Mouse (Mus musculus) embryonic facial prominence, embryonic 15.5 days (tissue): ENCODE measurements at regions not wholly inside any gene's neighbourhood (a gene's known extent, or its start where the extent isn't known, plus 50 kb on each side); places are given as distances from the start of the nearest gene placed in this dataset.
"Not testable (repeated sequence)": the region's sequence is repeated elsewhere in the genome, so short reads cannot be mapped to it uniquely, and the experiment has no call there.

Experiments used
- ATAC-seq: fragments of 200-750 bp; cut with Nextera tagmentation; 2 replicates; pipeline ENCODE4 v1.8.0; 2017; ENCODE audit warnings: low read depth, moderate TSS enrichment; ENCODE audit not compliant: insufficient number of reproducible peaks, low FRiP score, low TSS enrichment
- H3K27ac ChIP-seq: fragments of 300-500 bp; sonication (generic); replicated peaks from 2 replicates; pipeline ENCODE4 v1.5.1; 2015; ENCODE audit warnings: mild to moderate bottlenecking, inconsistent platforms
- H3K27me3 ChIP-seq: fragments of 300-500 bp; sonication (generic); 2 replicates; pipeline ENCODE4 v1.6.1; 2015; ENCODE audit warnings: inconsistent platforms
- H3K36me3 ChIP-seq: fragments of 300-500 bp; sonication (generic); 2 replicates; pipeline ENCODE4 v1.6.1; 2015; ENCODE audit warnings: mild to moderate bottlenecking, inconsistent platforms
- H3K4me1 ChIP-seq: fragments of 300-500 bp; sonication (generic); 2 replicates; pipeline ENCODE4 v1.6.1; 2015; ENCODE audit warnings: inconsistent platforms
- H3K4me2 ChIP-seq: fragments of 300-500 bp; sonication (generic); replicated peaks from 2 replicates; pipeline ENCODE4 v1.6.1; 2015; ENCODE audit warnings: mild to moderate bottlenecking, inconsistent platforms
- H3K4me3 ChIP-seq: fragments of 300-500 bp; sonication (generic); replicated peaks from 2 replicates; pipeline ENCODE4 v1.5.1; 2015; ENCODE audit warnings: mild to moderate bottlenecking, inconsistent platforms
- H3K9ac ChIP-seq: fragments of 300-500 bp; sonication (generic); 2 replicates; pipeline ENCODE4 v1.6.1; 2015; ENCODE audit warnings: inconsistent platforms
- H3K9me3 ChIP-seq: fragments of 300-500 bp; sonication (generic); replicated peaks from 2 replicates; pipeline ENCODE4 v1.6.1; 2016; ENCODE audit warnings: inconsistent platforms
- WGBS: fragments of 180-500 bp; shearing (Covaris S2); methylation state at CpG from one replicate; pipeline ENCODE4 v1.1.7; 2015; 5-methylcytosine and 5-hydroxymethylcytosine counted together

GRCm38 (mm10) chr17:83972470-83972869 lies 124.7 kb upstream of the Haao start:
- Histone ChIP-seq H3K27me3 (no peaks in the 10 kb centered on the region), H3K27ac (no peak overlapping the region; the same call in 1 of the 2 replicates), H3K4me2 (no peak overlapping the region), H3K36me3 (no peaks in the 10 kb centered on the region), H3K9ac (no peak overlapping the region), H3K9me3 (no peaks in the 10 kb centered on the region), H3K4me3 (no peak overlapping the region), H3K4me1 (peaks cover 16% of the 10 kb centered on the region)
- ATAC-seq = no peak
- WGBS = 83% methylated on average over 4 of the region's 4 CpGs

DNA sequence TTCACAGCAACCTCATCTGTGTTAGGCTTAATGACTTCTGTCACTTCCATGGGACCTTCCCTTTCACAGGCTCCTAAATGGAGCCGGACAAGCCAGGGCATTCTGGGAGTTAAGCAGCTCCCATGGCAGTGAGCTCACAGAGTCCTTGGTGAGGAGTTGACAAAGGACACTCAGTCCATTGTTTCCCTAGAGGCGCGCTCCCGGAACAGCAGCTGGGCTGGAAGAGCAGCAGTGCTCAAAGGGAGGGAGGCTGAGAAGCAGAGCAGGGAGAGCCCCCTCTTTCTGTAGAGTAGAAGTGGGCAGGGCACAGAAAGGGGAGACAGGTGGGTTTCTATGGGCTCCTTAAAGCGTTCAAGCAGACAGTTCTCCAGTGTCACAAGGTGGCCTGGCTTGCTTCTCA lies 124.3 kb upstream of the Haao start:
- WGBS = 42% methylated on average over 5 of the region's 5 CpGs
- Histone ChIP-seq H3K36me3 (no peaks in the 10 kb centered on the region), H3K4me3 (no peak overlapping the region), H3K4me2 (no peak overlapping the region), H3K27me3 (no peaks in the 10 kb centered on the region), H3K9me3 (no peaks in the 10 kb centered on the region), H3K27ac (no peak overlapping the region; the same call in 1 of the 2 replicates), H3K4me1 (peaks cover 16% of the 10 kb centered on the region), H3K9ac (no peak overlapping the region)
- no peak for ATAC-seq

DNA sequence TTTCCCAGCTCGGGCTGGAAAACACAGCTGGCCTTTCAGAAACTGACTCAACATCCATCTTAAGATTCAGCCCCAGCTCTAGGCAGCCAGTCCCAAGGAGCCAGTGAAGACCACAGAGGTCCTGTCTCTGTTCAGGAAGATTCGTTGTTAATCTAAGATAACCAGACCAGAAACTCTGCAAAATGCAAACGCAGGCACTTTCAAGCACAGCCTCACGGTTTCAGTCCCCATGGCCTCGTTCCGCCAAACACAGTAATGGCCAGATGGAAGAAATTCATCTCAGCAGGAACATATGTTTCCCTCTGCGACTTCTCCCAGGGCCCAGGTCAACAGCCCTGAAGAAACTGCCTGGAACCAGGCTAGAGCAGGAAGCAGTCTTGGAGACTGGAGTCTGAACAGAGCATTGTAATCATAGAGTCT lies 121.7 kb upstream of the Haao start:
- Histone ChIP-seq H3K36me3 (no peaks in the 10 kb centered on the region), H3K9me3 (no peaks in the 10 kb centered on the region), H3K27me3 (no peaks in the 10 kb centered on the region), H3K4me2 (no peak overlapping the region), H3K9ac (no peak overlapping the region), H3K4me1 (peaks cover 26% of the 10 kb centered on the region), H3K4me3 (no peak overlapping the region), H3K27ac (peak overlapping the region; percentile 69; the same call in 1 of the 2 replicates)
- no peak for ATAC-seq
- WGBS = 38% methylated on average over 7 of the region's 7 CpGs

DNA sequence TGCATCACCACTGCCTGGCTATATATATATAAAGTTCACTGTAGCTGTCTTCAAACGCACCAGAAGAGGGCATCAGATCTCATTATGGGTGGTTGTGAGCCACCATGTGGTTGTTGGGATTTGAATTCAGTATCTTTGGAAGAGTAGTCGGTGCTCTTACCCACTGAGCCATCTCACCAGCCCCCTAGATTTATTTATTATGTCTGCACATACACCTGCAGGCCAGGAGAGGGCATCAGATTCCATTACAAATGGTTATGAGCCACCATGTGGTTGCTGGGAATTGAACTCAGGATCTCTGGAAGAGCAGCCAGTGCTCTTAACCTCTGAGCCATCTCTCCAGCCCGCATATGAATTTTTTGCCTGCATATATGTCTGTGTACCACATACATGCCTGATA lies 120.4 kb upstream of the Haao start:
- peaks cover 24% of the 10 kb centered on the region for H3K4me1 ChIP-seq
- not testable (repeated sequence) for H3K9me3 ChIP-seq

DNA sequence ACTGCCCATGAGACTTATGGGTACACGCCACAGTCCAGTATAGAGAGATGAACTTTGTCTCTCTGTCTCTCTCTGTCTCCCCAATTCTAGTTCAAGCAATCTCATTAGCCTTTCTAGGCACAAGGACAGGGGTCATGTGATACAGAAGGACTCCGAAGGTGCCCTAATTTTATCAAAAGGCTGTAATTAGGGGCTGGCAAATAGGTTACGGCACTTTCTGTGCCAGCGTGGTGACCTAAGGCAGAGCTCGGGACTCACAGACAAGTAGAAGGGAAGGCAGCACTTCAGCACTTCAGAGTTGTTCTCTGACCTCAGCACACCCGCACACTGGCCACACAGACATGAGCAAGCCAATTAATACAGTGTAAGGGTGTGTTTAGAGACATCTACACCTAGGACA lies 119.2 kb upstream of the Haao start:
- H3K36me3 ChIP-seq = no peaks in the 10 kb centered on the region
- WGBS = 87% methylated on average over 6 of the region's 6 CpGs
- peaks cover 35% of the 10 kb centered on the region for H3K4me1 ChIP-seq
- H3K9ac ChIP-seq = no peak overlapping the region
- no peaks in the 10 kb centered on the region for H3K9me3 ChIP-seq
- no peak overlapping the region for H3K4me2 ChIP-seq
- H3K27me3 ChIP-seq = no peaks in the 10 kb centered on the region
- no peak overlapping the region for H3K4me3 ChIP-seq
- no peak overlapping the region for H3K27ac ChIP-seq
- no peak for ATAC-seq

More for the DNA sequence above, 120.4 kb upstream of the Haao start:
- H3K36me3 ChIP-seq, H3K9ac ChIP-seq, H3K27me3 ChIP-seq, ATAC-seq, H3K4me2 ChIP-seq, H3K27ac ChIP-seq, H3K4me3 ChIP-seq: not testable (repeated sequence)
- WGBS = 96% methylated on average over 3 of the region's 3 CpGs

GRCm38 (mm10) chr17:83964454-83965211 lies 116.9 kb upstream of the Haao start:
- WGBS = 32% methylated on average over 13 of the region's 13 CpGs
- Histone ChIP-seq H3K4me1 (peaks cover 48% of the 10 kb centered on the region), H3K36me3 (no peaks in the 10 kb centered on the region), H3K9ac (no peak overlapping the region), H3K4me2 (no peak overlapping the region), H3K4me3 (no peak overlapping the region), H3K9me3 (no peaks in the 10 kb centered on the region), H3K27me3 (no peaks in the 10 kb centered on the region), H3K27ac (peak overlapping the region; percentile 71)
- ATAC-seq = peak; percentile 62

GRCm38 (mm10) chr17:83963561-83963960 lies 115.8 kb upstream of the Haao start:
- no peak overlapping the region for H3K4me3 ChIP-seq
- H3K9ac ChIP-seq = no peak overlapping the region
- no peak overlapping the region for H3K27ac ChIP-seq
- WGBS = 79% methylated on average over 8 of the region's 8 CpGs
- H3K27me3 ChIP-seq = no peaks in the 10 kb centered on the region
- ATAC-seq = no peak
- no peak overlapping the region for H3K4me2 ChIP-seq
- no peaks in the 10 kb centered on the region for H3K9me3 ChIP-seq
- H3K4me1 ChIP-seq = peaks cover 52% of the 10 kb centered on the region
- no peaks in the 10 kb centered on the region for H3K36me3 ChIP-seq

- no peaks in the 10 kb centered on the region for H3K27me3 ChIP-seq
- no peak overlapping the region for H3K4me3 ChIP-seq
- ATAC-seq = no peak
- WGBS = 46% methylated on average over 4 of the region's 4 CpGs
- no peaks in the 10 kb centered on the region for H3K9me3 ChIP-seq
- H3K36me3 ChIP-seq = no peaks in the 10 kb centered on the region
- peaks cover 60% of the 10 kb centered on the region for H3K4me1 ChIP-seq
- no peak overlapping the region for H3K4me2 ChIP-seq
- peak overlapping the region; percentile 61; the same call in 1 of the 2 replicates for H3K27ac ChIP-seq
- H3K9ac ChIP-seq = no peak overlapping the region
Measured at GRCm38 (mm10) chr17:83962841-83963240, 115.1 kb upstream of the Haao start.

- Histone ChIP-seq H3K27ac (peak overlapping the region; percentile 61; the same call in 1 of the 2 replicates), H3K36me3 (no peaks in the 10 kb centered on the region), H3K9me3 (no peaks in the 10 kb centered on the region), H3K27me3 (no peaks in the 10 kb centered on the region), H3K4me1 (peaks cover 60% of the 10 kb centered on the region), H3K4me2 (no peak overlapping the region), H3K4me3 (no peak overlapping the region), H3K9ac (no peak overlapping the region)
- WGBS = 79% methylated on average over 6 of the region's 6 CpGs
- no peak for ATAC-seq
Measured at GRCm38 (mm10) chr17:83962126-83962525, 114.4 kb upstream of the Haao start.

- 77% methylated on average over 7 of the region's 7 CpGs for WGBS
- ATAC-seq = no peak
- H3K4me1 ChIP-seq = peaks cover 72% of the 10 kb centered on the region
Measured at GRCm38 (mm10) chr17:83960821-83961220, 113.1 kb upstream of the Haao start.

GRCm38 (mm10) chr17:83960158-83960557 lies 112.4 kb upstream of the Haao start:
- Histone ChIP-seq H3K9ac (no peak overlapping the region), H3K27ac (no peak overlapping the region), H3K9me3 (no peaks in the 10 kb centered on the region), H3K4me2 (no peak overlapping the region), H3K27me3 (no peaks in the 10 kb centered on the region), H3K36me3 (no peaks in the 10 kb centered on the region), H3K4me1 (peaks cover 76% of the 10 kb centered on the region), H3K4me3 (no peak overlapping the region)
- no peak for ATAC-seq
- 50% methylated on average over 3 of the region's 3 CpGs for WGBS

More at GRCm38 (mm10) chr17:83960821-83961220, 113.1 kb upstream of the Haao start:
- no peaks in the 10 kb centered on the region for H3K27me3 ChIP-seq
- H3K27ac ChIP-seq = 0 out of 2 replicates have a peak overlapping the region, but pooled peaks have one; percentile 0
- no peak overlapping the region for H3K9ac ChIP-seq
- H3K9me3 ChIP-seq = no peaks in the 10 kb centered on the region
- H3K4me2 ChIP-seq = no peak overlapping the region
- no peak overlapping the region for H3K4me3 ChIP-seq
- H3K36me3 ChIP-seq = no peaks in the 10 kb centered on the region
